Mouse (Mus musculus) bone marrow, adult 2 months (tissue): ENCODE measurements around the gene Vps52.

ENCODE experiments used
- CTCF ChIP-seq: fragments of 200-500 bp; IDR thresholded peaks from 2 replicates; pipeline ENCODE4 v1.5.1; 2011; ENCODE audit warnings: low read length, control low read depth; ENCODE audit not compliant: control insufficient read depth, insufficient read depth
- POLR2A ChIP-seq: fragments of 200-500 bp; IDR thresholded peaks from 2 replicates; pipeline ENCODE4 v1.6.1; 2011; ENCODE audit warnings: low read depth, mild to moderate bottlenecking, control low read depth, low read length, borderline replicate concordance; ENCODE audit not compliant: control insufficient read depth

- TF ChIP-seq CTCF (no peak), POLR2A (no peak)
Measured at GRCm38 (mm10) chr17:33932970-33933369, 22.6 kb upstream of the Vps52 start.
